Mouse (Mus musculus) lung, adult 2 months (tissue): ENCODE measurements around the gene Zfp568. TPM values are rescaled to one million over a fixed set of nuclear protein-coding genes. Genes with fewer than 3 reads are reported as not detected.
"Not testable (repeated sequence)": the region's sequence is repeated elsewhere in the genome, so short reads cannot be mapped to it uniquely, and the experiment has no call there.

Experiments
- DNase-seq: peaks from one replicate; pipeline ENCODE4 v3.0.0; 2022
- H3K4me1 ChIP-seq: fragments of 200-500 bp; 2 replicates; pipeline ENCODE4 v1.6.1; 2011; ENCODE audit warnings: low read length; ENCODE audit not compliant: control insufficient read depth, insufficient read depth
- H3K4me3 ChIP-seq: fragments of 200-500 bp; replicated peaks from 2 replicates; pipeline ENCODE3; 2011; ENCODE audit warnings: low read depth, mild to moderate bottlenecking, control low read depth, low read length; ENCODE audit errors: extremely low read depth
- CTCF ChIP-seq: fragments of 200-500 bp; IDR thresholded peaks from 2 replicates; pipeline ENCODE4 v1.5.1; 2011; ENCODE audit warnings: mild to moderate bottlenecking, low read length, control low read depth; ENCODE audit not compliant: insufficient read depth
- POLR2A ChIP-seq: fragments of 200-500 bp; IDR thresholded peaks from 2 replicates; pipeline ENCODE4 v1.6.1; 2011; ENCODE audit warnings: low read depth, mild to moderate bottlenecking, control low read depth, low read length, borderline replicate concordance; ENCODE audit errors: extremely low read depth
- WGBS: fragments of 180-500 bp; shearing (Covaris S2); methylation state at CpG from one replicate; pipeline ENCODE4 v1.1.7; 2018; 5-methylcytosine and 5-hydroxymethylcytosine counted together
- polyA plus RNA-seq: library from polyadenylated mRNA; depleted of rRNA; stranded (reverse); fragments of >200 nt; gene quantifications from 2 replicates; pipeline ENCODE4 v1.2.3, GENCODE M21; 2012

Gene Zfp568
- polyA plus RNA-seq, 1 experiment = 6.1 TPM

DNA sequence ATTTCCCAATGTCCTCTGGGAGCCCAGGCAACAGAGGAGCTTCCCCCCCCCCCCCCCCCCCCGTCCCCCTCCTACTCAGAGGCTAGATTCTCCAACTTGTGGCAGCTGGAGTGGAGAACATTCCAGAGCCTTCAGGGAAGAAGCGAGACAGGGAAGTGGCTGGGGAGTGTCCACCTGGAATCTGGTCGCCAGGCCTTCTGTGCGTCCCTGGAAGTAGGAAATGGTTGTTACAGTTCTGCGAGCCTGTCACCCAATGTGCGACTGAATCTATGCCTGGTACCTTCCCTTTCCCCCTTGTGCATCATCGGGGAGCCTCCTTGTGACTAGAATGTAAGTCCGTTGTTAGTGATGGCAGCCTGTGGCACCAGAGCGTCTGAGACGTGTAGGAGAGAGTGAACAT lies 27.5 kb upstream of the Zfp568 start:
- DNase-seq = peak; percentile 37
- Histone ChIP-seq H3K4me3 (peak overlapping the region; percentile 41), H3K4me1 (no peaks in the 10 kb centered on the region; the same call in 1 of the 2 replicates)
- 37% methylated on average over 10 of the region's 10 CpGs for WGBS
- TF ChIP-seq POLR2A (no peak), CTCF (no peak)

DNA sequence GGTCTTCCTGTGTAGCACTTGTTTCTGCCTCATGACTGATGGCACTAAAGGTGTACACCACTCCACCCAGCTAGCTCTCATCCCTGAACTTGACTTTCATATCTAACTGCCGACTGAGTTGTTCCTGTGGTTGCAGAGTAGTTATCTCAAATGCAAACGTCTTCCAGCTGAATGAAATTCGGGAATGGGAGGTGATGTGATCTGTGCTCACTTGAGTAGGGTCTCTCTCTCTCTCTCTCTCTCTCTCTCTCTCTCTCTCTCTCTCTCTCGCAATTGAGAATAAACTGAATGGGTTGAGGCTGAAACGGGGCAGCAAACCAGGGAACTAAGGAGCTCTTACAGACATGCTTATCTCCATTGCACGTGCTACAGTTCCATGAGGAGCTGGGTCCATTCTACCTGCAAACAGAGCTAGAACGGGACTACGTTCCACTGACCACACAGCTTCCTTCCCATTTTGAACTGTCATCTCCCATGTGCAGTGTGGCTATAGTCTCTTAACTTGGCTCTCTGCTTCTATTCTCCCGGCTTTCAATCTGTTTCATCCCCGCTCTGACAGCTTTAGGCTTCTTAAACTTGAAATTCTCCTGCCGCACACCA lies 25.5 kb upstream of the Zfp568 start:
- TF ChIP-seq CTCF (no peak), POLR2A (no peak)
- DNase-seq = no peak
- WGBS = 74% methylated on average over 11 of the region's 11 CpGs
- Histone ChIP-seq H3K4me3 (no peak overlapping the region), H3K4me1 (no peaks in the 10 kb centered on the region; the same call in 1 of the 2 replicates)

DNA sequence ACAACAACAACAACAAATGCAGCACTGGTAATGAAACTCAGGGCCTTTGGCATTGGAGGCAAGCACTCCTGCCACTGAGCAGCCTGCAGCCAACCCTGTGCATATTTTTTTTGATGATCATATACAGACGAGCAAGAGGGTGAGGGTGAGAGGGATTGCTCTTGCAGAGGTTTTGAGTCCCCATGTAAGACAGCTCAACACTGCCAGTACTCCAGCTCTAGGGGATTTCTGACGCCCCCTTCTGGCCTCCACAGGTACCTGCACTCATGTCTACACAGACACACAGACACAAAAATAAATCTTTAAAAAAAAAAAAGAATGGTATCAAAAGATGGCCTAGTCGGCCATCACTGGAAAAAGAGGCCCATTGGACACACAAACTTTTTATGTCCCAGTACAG lies 24.8 kb upstream of the Zfp568 start:
- TF ChIP-seq CTCF = no peak
- no peak for TF ChIP-seq POLR2A
- Histone ChIP-seq H3K4me3 (no peak overlapping the region), H3K4me1 (no peaks in the 10 kb centered on the region; the same call in 1 of the 2 replicates)
- no peak for DNase-seq
- 56% methylated on average over 3 of the region's 3 CpGs for WGBS

DNA sequence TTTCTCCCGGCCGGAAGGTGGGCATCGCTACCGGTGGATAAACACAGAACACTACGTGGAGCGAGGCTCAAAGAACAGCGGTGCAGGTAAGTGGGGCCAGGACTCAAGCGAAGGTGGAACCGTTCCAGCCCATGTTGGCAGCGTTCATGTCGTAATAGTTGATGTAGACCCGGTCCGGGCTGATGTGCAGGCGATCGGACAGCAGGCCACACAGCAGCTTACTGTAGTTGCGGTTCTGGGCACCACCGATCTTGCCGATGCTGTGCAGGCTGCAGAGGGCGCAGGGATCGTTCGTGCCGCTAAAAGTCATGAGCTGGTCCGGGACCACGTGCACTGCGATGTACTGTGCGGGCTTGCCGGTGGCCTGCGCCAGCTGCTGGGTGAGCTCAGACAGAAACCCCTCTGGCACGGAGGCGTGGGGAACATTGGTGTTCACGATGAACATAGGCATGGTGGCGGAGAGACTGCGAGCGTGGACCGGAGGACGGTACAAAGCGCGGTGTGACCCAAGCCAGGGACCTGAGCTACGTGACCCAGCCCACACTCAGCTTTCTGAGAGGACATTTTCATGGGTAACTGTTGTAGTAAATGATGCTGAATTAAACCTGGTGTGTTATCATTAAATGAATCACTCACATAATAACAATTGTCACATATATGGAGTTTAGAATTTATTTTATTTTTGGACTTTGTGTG lies 18.5 kb upstream of the Zfp568 start:
- not testable (repeated sequence) for H3K4me3 ChIP-seq, DNase-seq, H3K4me1 ChIP-seq
- 52% methylated on average over 39 of the region's 39 CpGs for WGBS

DNA sequence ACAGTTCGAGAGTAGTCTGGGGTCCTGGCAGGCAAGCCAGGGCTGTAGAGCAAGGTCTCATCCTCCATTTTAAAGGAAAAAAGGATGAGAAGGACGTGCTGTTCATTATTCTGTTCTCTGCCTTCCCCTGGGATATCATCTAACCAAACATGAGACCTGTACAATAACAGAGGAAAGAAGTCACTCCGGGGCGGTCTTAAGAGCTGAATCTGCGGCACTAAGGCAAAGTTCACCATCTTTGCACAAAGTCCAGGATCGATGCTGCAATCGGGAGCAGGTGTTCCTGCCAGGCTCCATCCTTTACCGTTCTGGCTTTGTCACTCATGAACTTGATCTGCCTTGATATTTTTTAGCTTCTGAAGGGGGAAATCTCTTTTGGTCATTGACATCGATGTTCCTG lies 13.1 kb upstream of the Zfp568 start:
- 82% methylated on average over 9 of the region's 9 CpGs for WGBS

DNA sequence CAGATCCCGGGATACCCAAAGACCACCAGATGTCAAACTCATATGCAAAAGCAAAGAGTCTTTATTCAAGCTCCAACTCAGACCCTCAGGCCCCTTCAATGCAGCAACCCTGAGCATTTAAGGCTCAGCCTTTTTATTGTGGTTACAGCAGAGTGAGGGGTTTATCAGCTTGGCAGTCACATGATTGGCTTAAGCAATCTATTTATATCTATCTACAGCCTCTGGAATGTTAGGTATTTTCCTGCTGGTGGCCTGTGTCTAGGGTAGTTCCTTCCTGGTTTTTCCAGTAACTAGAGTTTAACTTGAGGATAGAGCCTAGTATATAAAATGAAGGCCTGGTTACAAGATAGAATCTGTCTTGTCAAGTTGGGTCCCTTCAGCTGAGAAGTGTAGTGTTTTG lies 3.0 kb upstream of the Zfp568 start:
- Histone ChIP-seq H3K4me3 (no peak overlapping the region), H3K4me1 (no peaks in the 10 kb centered on the region)
- 82% methylated on average over 1 of the region's 1 CpGs for WGBS
- no peak for DNase-seq
- TF ChIP-seq POLR2A (no peak), CTCF (no peak)

More for the DNA sequence above, 13.1 kb upstream of the Zfp568 start:
- no peak for DNase-seq
- Histone ChIP-seq H3K4me1 (no peaks in the 10 kb centered on the region), H3K4me3 (no peak overlapping the region)
- TF ChIP-seq POLR2A (no peak), CTCF (no peak)

DNA sequence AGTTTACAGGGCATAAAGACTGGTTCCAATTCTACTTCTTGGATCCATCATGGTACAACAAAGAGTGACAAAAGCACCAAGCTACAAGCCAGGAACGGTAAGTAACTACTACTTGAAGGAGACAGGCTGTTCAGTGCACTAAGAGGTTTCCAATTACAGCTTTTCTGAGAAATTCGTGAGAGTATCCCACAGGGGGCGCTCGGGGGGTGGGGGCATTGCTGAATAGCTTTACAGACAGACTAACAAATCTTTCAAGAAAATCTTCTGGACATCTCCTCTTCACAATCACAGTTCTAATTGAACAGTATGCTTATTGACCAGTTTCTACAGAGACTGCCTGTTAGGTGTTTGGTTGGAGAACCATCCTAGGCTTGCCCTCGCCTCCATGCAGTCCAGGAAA lies 2.3 kb upstream of the Zfp568 start:
- H3K4me3 ChIP-seq = no peak overlapping the region
- TF ChIP-seq POLR2A (no peak), CTCF (no peak)
- no peak for DNase-seq
- H3K4me1 ChIP-seq = no peaks in the 10 kb centered on the region
- WGBS = 40% methylated on average over 5 of the region's 5 CpGs

DNA sequence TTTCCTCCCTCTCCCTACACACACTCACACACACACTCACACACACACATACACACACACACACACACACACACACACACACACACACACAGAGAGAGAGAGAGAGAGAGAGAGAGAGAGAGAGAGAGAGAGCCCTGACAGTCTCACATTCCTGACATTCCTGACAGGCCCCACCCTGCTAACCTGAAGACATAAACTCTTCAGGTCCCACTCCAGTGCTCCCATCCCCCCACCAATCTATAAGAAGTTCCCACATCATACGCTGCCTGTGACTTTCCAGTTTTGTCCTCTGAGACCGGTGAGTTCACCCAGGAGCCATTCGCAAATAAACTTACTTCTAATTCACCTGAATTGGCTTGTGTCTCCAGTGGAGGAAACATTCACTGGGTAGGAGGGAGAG lies 1.9 kb upstream of the Zfp568 start:
- TF ChIP-seq POLR2A (no peak), CTCF (no peak)
- Histone ChIP-seq H3K4me3 (no peak overlapping the region), H3K4me1 (no peaks in the 10 kb centered on the region)
- no peak for DNase-seq
- WGBS = 71% methylated on average over 3 of the region's 3 CpGs

DNA sequence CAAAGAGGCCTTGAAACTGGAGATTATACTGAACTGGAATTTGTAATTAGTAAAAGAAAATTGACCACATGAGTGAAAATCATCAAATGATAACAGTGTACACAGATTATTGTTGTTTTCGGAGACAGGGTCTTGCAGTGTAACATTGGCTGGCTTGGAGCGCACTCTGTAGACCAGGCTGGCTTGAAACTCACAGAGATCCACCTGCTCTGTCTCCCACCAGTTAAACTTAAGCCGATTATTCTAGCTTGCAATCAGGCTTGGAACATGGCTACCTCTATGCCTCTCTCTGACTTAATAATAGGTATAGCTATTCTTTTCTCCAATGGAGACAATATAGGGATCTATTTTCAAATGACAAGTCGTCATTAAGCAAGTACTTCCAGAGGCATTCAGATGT lies 1.4 kb upstream of the Zfp568 start:
- TF ChIP-seq POLR2A (no peak), CTCF (no peak)
- 76% methylated on average over 4 of the region's 4 CpGs for WGBS
- Histone ChIP-seq H3K4me1 (no peaks in the 10 kb centered on the region), H3K4me3 (no peak overlapping the region)
- DNase-seq = no peak

DNA sequence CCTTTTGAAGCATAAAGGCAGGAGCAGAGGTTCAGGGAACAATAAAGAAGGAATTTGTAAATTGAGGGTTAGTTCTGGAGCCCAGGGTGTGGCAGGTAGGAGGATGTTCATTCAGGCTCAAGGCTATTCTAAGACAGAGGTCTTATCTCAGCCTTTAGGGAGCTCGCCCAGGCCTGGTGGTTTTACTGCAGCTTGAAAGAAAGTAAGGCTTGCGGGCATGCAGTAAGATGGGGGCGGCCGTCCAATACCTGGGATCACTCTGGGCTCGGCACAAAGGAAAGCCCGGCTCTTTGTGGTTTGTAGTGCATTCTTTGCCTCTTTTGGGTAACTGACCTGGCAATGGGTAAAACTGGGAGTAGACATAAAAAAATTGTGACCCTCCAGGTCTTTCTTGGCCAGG lies 824 bp upstream of the Zfp568 start:
- TF ChIP-seq CTCF (no peak), POLR2A (no peak)
- 35% methylated on average over 6 of the region's 6 CpGs for WGBS
- Histone ChIP-seq H3K4me1 (no peaks in the 10 kb centered on the region), H3K4me3 (peak overlapping the region; percentile 75)
- peak; percentile 34 for DNase-seq

DNA sequence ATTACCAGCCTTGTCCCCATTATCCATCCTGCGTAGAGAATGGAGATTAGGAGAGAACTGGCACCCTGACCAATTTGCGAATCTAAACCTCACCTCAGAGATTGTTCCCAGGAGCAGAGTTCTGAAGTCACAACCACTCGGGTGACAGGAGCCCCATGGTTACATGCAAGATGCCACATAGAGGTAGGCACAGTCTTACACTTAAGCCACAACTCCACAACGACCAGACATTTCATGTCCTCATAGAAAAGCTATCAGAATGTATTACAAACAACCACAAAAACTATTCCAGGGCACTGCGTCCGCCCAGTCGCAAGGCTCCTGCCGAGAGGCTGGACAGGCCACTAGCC lies 440 bp upstream of the Zfp568 start:
- DNase-seq = no peak
- TF ChIP-seq POLR2A = no peak; the same call in 1 of the 2 replicates
- no peak for TF ChIP-seq CTCF

More for the DNA sequence above, 440 bp upstream of the Zfp568 start:
- WGBS = 2% methylated on average over 8 of the region's 8 CpGs
- Histone ChIP-seq H3K4me1 (no peaks in the 10 kb centered on the region), H3K4me3 (peak overlapping the region; percentile 75)
